Mouse (Mus musculus) forebrain, embryonic 12.5 days (tissue): ENCODE results near the gene Vsig10. TPM values are rescaled to one million over a fixed set of nuclear protein-coding genes. Genes with fewer than 3 reads are reported as not detected.

Source experiments
- ATAC-seq: fragments of 200-750 bp; cut with Nextera tagmentation; 2 replicates; pipeline ENCODE4 v1.8.0; 2017; ENCODE audit warnings: moderate TSS enrichment; ENCODE audit not compliant: low FRiP score
- H3K27ac ChIP-seq: fragments of 300-500 bp; sonication (generic); 2 replicates; pipeline ENCODE4 v1.5.1; 2016; ENCODE audit warnings: mild to moderate bottlenecking
- H3K27me3 ChIP-seq: fragments of 300-500 bp; sonication (generic); 2 replicates; pipeline ENCODE4 v1.6.1; 2016; ENCODE audit warnings: mild to moderate bottlenecking
- H3K36me3 ChIP-seq: fragments of 300-500 bp; sonication (generic); replicated peaks from 2 replicates; pipeline ENCODE4 v1.6.1; 2016; ENCODE audit warnings: mild to moderate bottlenecking
- H3K4me1 ChIP-seq: fragments of 300-500 bp; sonication (generic); 2 replicates; pipeline ENCODE4 v1.6.1; 2016
- H3K4me2 ChIP-seq: fragments of 300-500 bp; sonication (generic); 2 replicates; pipeline ENCODE4 v1.6.1; 2016; ENCODE audit warnings: mild to moderate bottlenecking, moderate library complexity
- H3K4me3 ChIP-seq: fragments of 300-500 bp; sonication (generic); replicated peaks from 2 replicates; pipeline ENCODE4 v1.5.1; 2016; ENCODE audit warnings: mild to moderate bottlenecking
- H3K9ac ChIP-seq: fragments of 300-500 bp; sonication (generic); 2 replicates; pipeline ENCODE4 v1.6.1; 2016; ENCODE audit warnings: mild to moderate bottlenecking
- H3K9me3 ChIP-seq: fragments of 300-500 bp; sonication (generic); 2 replicates; pipeline ENCODE4 v1.6.1; 2016
- WGBS: fragments of 180-500 bp; shearing (Covaris S2); methylation state at CpG from one replicate; pipeline ENCODE4 v1.1.7; 2016; 5-methylcytosine and 5-hydroxymethylcytosine counted together
- polyA plus RNA-seq: library from polyadenylated mRNA; unstranded; fragments of >200 nt; fragmentation: Nextera tagmentation; extraction: Ambion mirVana; gene quantifications from 2 replicates; pipeline ENCODE4 v1.2.1, GENCODE M21; 2016

Vsig10 gene
- polyA plus RNA-seq, 1 experiment from 2014 or later = 3.0 TPM

GRCm38 (mm10) chr5:117358725-117359124, 39.8 kb downstream of the Vsig10 start:
- H3K27ac ChIP-seq = no peak overlapping the region
- 37% methylated on average over 11 of the region's 11 CpGs for WGBS
- ATAC-seq = no peak
- H3K9me3 ChIP-seq = no peaks in the 10 kb centered on the region
- H3K4me1 ChIP-seq = peaks cover 53% of the 10 kb centered on the region
- H3K4me3 ChIP-seq = no peak overlapping the region; the same call in 1 of the 2 replicates
- H3K9ac ChIP-seq = no peak overlapping the region
- H3K27me3 ChIP-seq = 0 out of 2 replicates have a peak, but pooled peaks cover 3% of the 10 kb centered on the region
- peak overlapping the region; percentile 93; the same call in 1 of the 2 replicates for H3K4me2 ChIP-seq
- peaks cover 5% of the 10 kb centered on the region for H3K36me3 ChIP-seq

- no peak for ATAC-seq
- peak overlapping the region; percentile 75 for H3K27ac ChIP-seq
- H3K4me2 ChIP-seq = peak overlapping the region; percentile 36
- 0 out of 2 replicates have a peak, but pooled peaks cover 3% of the 10 kb centered on the region for H3K27me3 ChIP-seq
- no peaks in the 10 kb centered on the region for H3K9me3 ChIP-seq
- H3K36me3 ChIP-seq = peaks cover 15% of the 10 kb centered on the region
- H3K4me3 ChIP-seq = no peak overlapping the region
- WGBS = 34% methylated on average over 7 of the region's 7 CpGs
- no peak overlapping the region for H3K9ac ChIP-seq
- H3K4me1 ChIP-seq = peaks cover 53% of the 10 kb centered on the region
These were observed 40.8 kb downstream of the Vsig10 start for GRCm38 (mm10) chr5:117359497-117360227.

DNA sequence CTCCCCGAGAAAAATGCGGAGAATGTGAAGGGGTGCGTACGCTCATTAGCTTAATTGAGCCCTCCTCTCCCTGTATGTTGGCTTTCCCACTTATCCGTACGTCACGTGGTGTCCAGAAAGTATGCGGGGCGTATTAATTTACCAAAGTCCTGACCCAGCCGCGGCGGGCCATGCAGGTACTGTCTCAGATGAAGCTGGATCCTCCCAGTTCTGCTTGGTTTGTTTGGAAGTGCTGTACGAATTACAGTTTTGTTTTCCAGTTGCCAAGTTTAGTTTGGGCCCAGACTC, 41.3 kb downstream of the Vsig10 start:
- no peak for ATAC-seq
- H3K9me3 ChIP-seq = no peaks in the 10 kb centered on the region
- peak overlapping the region; percentile 75 for H3K27ac ChIP-seq
- peak overlapping the region; percentile 36 for H3K4me2 ChIP-seq
- WGBS = 26% methylated on average over 13 of the region's 13 CpGs
- H3K9ac ChIP-seq = no peak overlapping the region
- no peak overlapping the region for H3K4me3 ChIP-seq
- H3K36me3 ChIP-seq = peaks cover 20% of the 10 kb centered on the region
- 0 out of 2 replicates have a peak, but pooled peaks cover 3% of the 10 kb centered on the region for H3K27me3 ChIP-seq
- peaks cover 53% of the 10 kb centered on the region for H3K4me1 ChIP-seq

DNA sequence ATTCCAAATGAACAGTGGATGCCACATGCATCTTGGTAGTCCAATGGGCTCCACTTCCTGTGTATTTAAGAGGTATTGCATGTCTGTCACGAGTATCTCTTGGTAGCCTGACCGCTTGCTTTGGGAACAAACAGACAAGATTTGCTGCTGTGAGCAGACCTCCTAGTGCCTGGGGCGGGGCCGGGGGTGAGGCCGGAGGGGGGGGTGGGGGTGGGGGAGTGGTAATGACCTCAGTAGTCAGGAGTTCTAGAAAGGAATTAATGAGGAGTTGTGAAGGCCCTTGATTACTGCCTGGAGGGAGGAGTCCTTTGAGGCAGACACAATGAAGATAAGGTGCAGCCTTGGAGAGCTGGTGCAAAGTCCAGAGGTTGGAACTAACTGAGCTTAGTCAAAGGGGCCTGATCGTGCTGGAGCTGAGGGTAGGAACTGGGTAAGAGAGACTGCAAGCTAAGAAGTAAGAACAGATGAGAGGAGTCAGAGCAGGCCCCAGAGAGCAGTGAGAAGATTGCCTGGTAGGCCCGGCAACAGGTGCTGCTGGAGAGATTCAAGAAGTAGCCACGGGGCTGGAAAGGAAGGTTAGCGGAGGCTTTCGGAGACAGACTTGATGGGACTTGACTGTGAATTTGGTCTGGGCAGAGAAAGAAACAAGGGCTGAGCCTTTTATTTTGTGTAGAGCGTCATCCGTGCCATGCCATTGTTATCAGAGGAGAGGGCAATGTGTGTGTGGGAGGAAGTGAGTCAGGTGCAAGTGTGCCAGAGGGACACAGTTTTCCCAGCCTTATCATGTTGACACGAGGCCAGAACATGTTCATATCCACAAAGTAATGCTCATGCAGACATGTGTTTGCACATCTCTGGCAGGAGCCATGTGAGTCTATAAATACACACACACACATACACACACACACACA, 42.0 kb downstream of the Vsig10 start:
- peaks cover 50% of the 10 kb centered on the region for H3K4me1 ChIP-seq
- no peaks in the 10 kb centered on the region for H3K9me3 ChIP-seq
- peak overlapping the region; percentile 75 for H3K27ac ChIP-seq
- ATAC-seq = no peak; the same call in 1 of the 2 replicates
- WGBS = 29% methylated on average over 13 of the region's 13 CpGs
- peaks cover 25% of the 10 kb centered on the region for H3K36me3 ChIP-seq
- H3K9ac ChIP-seq = peak overlapping the region; percentile 33; the same call in 1 of the 2 replicates
- no peaks in the 10 kb centered on the region for H3K27me3 ChIP-seq
- H3K4me3 ChIP-seq = 0 out of 2 replicates have a peak overlapping the region, but pooled peaks have one; percentile 1
- H3K4me2 ChIP-seq = peak overlapping the region; percentile 36

DNA sequence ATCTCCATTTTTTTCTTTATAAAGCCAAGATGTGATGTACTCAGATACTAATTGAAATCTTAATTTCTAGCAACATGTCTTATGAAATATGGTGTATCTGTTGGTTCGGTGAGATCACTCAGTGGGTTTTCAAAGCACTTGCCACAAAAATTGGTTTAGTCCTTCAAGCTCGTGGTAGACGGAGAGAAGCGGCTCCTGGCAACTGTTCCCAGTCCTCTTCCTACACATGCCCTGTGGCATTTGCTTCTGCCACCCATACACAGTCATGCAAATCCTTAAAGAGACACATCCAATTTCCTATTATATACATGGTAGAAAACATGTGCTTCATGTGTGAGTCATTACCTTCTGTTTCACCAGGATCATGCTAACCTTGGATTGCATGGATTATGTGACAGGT, 42.7 kb downstream of the Vsig10 start:
- Histone ChIP-seq H3K27ac (no peak overlapping the region), H3K36me3 (peaks cover 29% of the 10 kb centered on the region), H3K9me3 (no peaks in the 10 kb centered on the region), H3K4me1 (peaks cover 43% of the 10 kb centered on the region), H3K27me3 (no peaks in the 10 kb centered on the region), H3K9ac (no peak overlapping the region), H3K4me3 (no peak overlapping the region), H3K4me2 (no peak overlapping the region)
- ATAC-seq = no peak
- WGBS = 79% methylated on average over 4 of the region's 4 CpGs

GRCm38 (mm10) chr5:117363066-117363782, 44.3 kb downstream of the Vsig10 start:
- no peak overlapping the region for H3K4me3 ChIP-seq
- no peaks in the 10 kb centered on the region for H3K27me3 ChIP-seq
- no peak overlapping the region for H3K27ac ChIP-seq
- peaks cover 44% of the 10 kb centered on the region for H3K36me3 ChIP-seq
- no peak overlapping the region for H3K9ac ChIP-seq
- WGBS = 57% methylated on average over 15 of the region's 15 CpGs
- ATAC-seq = no peak
- H3K4me2 ChIP-seq = no peak overlapping the region
- peaks cover 36% of the 10 kb centered on the region for H3K4me1 ChIP-seq
- no peaks in the 10 kb centered on the region for H3K9me3 ChIP-seq

GRCm38 (mm10) chr5:117364821-117365220, 45.9 kb downstream of the Vsig10 start:
- Histone ChIP-seq H3K4me2 (no peak overlapping the region), H3K9me3 (no peaks in the 10 kb centered on the region), H3K4me3 (no peak overlapping the region), H3K27me3 (no peaks in the 10 kb centered on the region), H3K36me3 (peaks cover 60% of the 10 kb centered on the region), H3K4me1 (peaks cover 22% of the 10 kb centered on the region), H3K27ac (no peak overlapping the region), H3K9ac (no peak overlapping the region)
- WGBS = 91% methylated on average over 3 of the region's 3 CpGs
- ATAC-seq = no peak

DNA sequence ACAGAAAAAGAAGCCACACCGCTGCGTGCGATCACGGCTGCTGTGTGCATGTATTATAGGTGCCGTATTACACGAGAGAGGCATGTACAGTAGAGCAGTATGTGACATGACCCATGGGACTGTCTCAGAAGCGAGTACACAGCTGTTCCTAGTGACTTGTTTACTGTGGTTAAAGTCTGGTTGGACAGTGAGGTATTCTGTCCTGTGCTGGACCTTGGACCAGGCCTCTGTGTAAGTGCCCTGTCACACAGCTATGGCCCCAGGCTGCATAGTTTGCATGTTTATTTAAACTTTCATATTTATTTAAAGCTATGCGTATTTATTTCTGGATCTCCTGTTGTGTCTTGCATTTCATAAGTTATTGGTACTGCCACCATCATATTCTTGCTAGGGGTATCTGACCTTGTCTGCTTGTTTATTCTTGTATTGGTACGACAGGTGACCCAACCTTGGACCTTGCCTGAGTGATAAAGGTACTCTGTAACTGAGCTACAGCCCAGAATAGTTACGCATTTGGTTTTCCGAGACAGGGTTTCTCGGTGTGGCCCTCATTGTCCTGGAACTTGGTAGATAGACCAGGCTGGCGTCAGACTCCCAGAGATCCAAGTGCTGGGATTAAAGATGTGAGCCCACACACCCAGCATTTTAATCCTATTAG, 47.1 kb downstream of the Vsig10 start:
- Histone ChIP-seq H3K27ac (no peak overlapping the region), H3K9me3 (no peaks in the 10 kb centered on the region), H3K27me3 (no peaks in the 10 kb centered on the region), H3K4me3 (no peak overlapping the region), H3K36me3 (peaks cover 71% of the 10 kb centered on the region), H3K4me1 (peaks cover 10% of the 10 kb centered on the region), H3K9ac (no peak overlapping the region), H3K4me2 (no peak overlapping the region)
- 91% methylated on average over 13 of the region's 13 CpGs for WGBS
- ATAC-seq = no peak

GRCm38 (mm10) chr5:117367206-117367605, 48.3 kb downstream of the Vsig10 start:
- Histone ChIP-seq H3K36me3 (peaks cover 82% of the 10 kb centered on the region), H3K9ac (no peak overlapping the region)
- WGBS = 58% methylated on average over 8 of the region's 8 CpGs

GRCm38 (mm10) chr5:117370592-117370991, 51.7 kb downstream of the Vsig10 start:
- no peak for ATAC-seq
- H3K9ac ChIP-seq = no peak overlapping the region
- H3K27me3 ChIP-seq = no peaks in the 10 kb centered on the region
- H3K36me3 ChIP-seq = peaks cover 93% of the 10 kb centered on the region
- no peak overlapping the region for H3K4me3 ChIP-seq
- H3K27ac ChIP-seq = no peak overlapping the region
- H3K4me1 ChIP-seq = no peaks in the 10 kb centered on the region
- 92% methylated on average over 10 of the region's 10 CpGs for WGBS
- no peak overlapping the region for H3K4me2 ChIP-seq
- no peaks in the 10 kb centered on the region for H3K9me3 ChIP-seq

More at GRCm38 (mm10) chr5:117367206-117367605, 48.3 kb downstream of the Vsig10 start:
- no peak overlapping the region for H3K4me3 ChIP-seq
- no peaks in the 10 kb centered on the region for H3K27me3 ChIP-seq
- no peak for ATAC-seq
- no peak overlapping the region for H3K4me2 ChIP-seq
- H3K9me3 ChIP-seq = no peaks in the 10 kb centered on the region
- no peak overlapping the region for H3K27ac ChIP-seq
- peaks cover 3% of the 10 kb centered on the region; the same call in 1 of the 2 replicates for H3K4me1 ChIP-seq

GRCm38 (mm10) chr5:117373418-117373817, 54.5 kb downstream of the Vsig10 start:
- whole genome bisulfite sequencing = 94% methylated on average over 9 of the region's 9 CpGs
- Histone ChIP-seq H3K4me1 (no peaks in the 10 kb centered on the region), H3K36me3 (peaks cover 94% of the 10 kb centered on the region), H3K27ac (no peak overlapping the region), H3K27me3 (no peaks in the 10 kb centered on the region), H3K9me3 (no peaks in the 10 kb centered on the region), H3K4me2 (no peak overlapping the region), H3K9ac (no peak overlapping the region), H3K4me3 (no peak overlapping the region)
- ATAC-seq = no peak
